Mouse (Mus musculus) forebrain, embryonic 11.5 days (tissue): ENCODE measurements at regions not wholly inside any gene's neighbourhood (a gene's known extent, or its start where the extent isn't known, plus 50 kb on each side); places are given as distances from the start of the nearest gene placed in this dataset.
A peak's percentile ranks its signal among the peaks of the same experiment; 100 is the strongest.

Experiments
- ATAC-seq: fragments of 200-750 bp; cut with Nextera tagmentation; replicated peaks from 2 replicates; pipeline ENCODE4 v1.8.0; 2017; ENCODE audit warnings: moderate TSS enrichment; ENCODE audit not compliant: low FRiP score
- DNase-seq: peaks from one replicate; pipeline ENCODE4 v3.0.0-alpha.2; 2017; ENCODE audit warnings: low spot score
- H3K27ac ChIP-seq: fragments of 300-500 bp; sonication (generic); 2 replicates; pipeline ENCODE4 v1.5.1; 2014; ENCODE audit warnings: low read depth, low read length
- H3K27me3 ChIP-seq: fragments of 300-500 bp; sonication (generic); 2 replicates; pipeline ENCODE4 v1.6.1; 2014; ENCODE audit warnings: mild to moderate bottlenecking, low read length, mixed read lengths; ENCODE audit not compliant: control insufficient read depth, insufficient read depth
- H3K36me3 ChIP-seq: fragments of 300-500 bp; sonication (generic); 2 replicates; pipeline ENCODE4 v1.6.1; 2014; ENCODE audit warnings: mild to moderate bottlenecking, low read length, moderate library complexity, mixed read lengths; ENCODE audit not compliant: control insufficient read depth, insufficient read depth
- H3K4me1 ChIP-seq: fragments of 300-500 bp; sonication (generic); replicated peaks from 2 replicates; pipeline ENCODE4 v1.6.1; 2014; ENCODE audit warnings: low read length, mixed read lengths; ENCODE audit not compliant: control insufficient read depth, insufficient read depth
- H3K4me2 ChIP-seq: fragments of 300-500 bp; sonication (generic); 2 replicates; pipeline ENCODE4 v1.6.1; 2014; ENCODE audit warnings: low read depth, mild to moderate bottlenecking, low read length, moderate library complexity, mixed read lengths; ENCODE audit not compliant: severe bottlenecking
- H3K4me3 ChIP-seq: fragments of 300-500 bp; sonication (generic); 2 replicates; pipeline ENCODE4 v1.5.1; 2014; ENCODE audit warnings: low read depth, low read length
- H3K9ac ChIP-seq: fragments of 300-500 bp; sonication (generic); 2 replicates; pipeline ENCODE4 v1.6.1; 2014; ENCODE audit warnings: low read length
- H3K9me3 ChIP-seq: fragments of 300-500 bp; sonication (generic); 2 replicates; pipeline ENCODE4 v1.6.1; 2016; ENCODE audit warnings: low read length, mixed read lengths; ENCODE audit not compliant: control insufficient read depth
- whole genome bisulfite sequencing: fragments of 180-500 bp; shearing (Covaris S2); extraction: QIAGEN DNeasy Blood & Tissue Kit; methylation state at CpG from one replicate; pipeline ENCODE4 v1.1.7; 2014; 5-methylcytosine and 5-hydroxymethylcytosine counted together

DNA sequence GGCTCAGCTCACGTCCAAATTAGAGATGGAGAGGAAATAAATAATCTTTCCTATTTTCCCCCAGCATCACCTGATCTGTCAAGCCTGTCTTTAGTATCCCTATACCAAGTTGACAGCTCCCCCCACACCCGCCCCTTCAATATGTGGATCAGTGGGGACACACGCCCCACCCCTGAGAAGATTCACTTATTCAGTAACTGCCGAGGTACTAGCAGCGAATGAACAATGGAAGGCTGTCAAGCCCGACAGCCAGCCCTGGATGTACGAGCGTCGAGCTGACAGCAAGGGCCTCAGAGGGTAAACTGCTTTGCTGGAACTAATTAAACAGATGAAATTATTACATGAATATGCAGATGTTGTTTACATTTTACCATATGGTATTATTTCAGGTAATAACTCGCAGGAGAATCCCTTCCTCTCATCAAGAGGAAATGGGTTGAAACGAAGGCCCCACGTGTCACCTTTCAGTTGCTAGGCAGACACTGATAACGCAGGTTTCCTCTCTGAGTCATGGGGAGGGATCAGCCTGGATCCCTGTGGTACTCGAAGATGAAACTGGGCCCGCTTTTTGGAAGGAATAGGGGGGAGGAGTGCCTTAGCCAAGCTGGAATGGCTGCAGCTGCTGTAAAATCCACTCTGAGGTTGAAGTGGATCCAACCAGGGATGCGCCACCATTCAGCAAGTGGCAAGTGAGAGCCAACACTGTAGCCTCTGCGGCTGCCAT, 319.7 kb downstream of the Nr2f2 start:
- H3K4me2 ChIP-seq, result no peak overlapping the region
- no peak overlapping the region for H3K27ac ChIP-seq
- H3K9me3 ChIP-seq, result no peaks in the 10 kb centered on the region
- no peaks in the 10 kb centered on the region for H3K27me3 ChIP-seq
- ATAC-seq (no peak), DNase-seq (no peak)
- H3K4me3 ChIP-seq, result no peak overlapping the region
- H3K36me3 ChIP-seq, result no peaks in the 10 kb centered on the region
- no peak overlapping the region for H3K9ac ChIP-seq
- no peaks in the 10 kb centered on the region for H3K4me1 ChIP-seq
- 66% methylated on average over 17 of the region's 17 CpGs for WGBS

DNA sequence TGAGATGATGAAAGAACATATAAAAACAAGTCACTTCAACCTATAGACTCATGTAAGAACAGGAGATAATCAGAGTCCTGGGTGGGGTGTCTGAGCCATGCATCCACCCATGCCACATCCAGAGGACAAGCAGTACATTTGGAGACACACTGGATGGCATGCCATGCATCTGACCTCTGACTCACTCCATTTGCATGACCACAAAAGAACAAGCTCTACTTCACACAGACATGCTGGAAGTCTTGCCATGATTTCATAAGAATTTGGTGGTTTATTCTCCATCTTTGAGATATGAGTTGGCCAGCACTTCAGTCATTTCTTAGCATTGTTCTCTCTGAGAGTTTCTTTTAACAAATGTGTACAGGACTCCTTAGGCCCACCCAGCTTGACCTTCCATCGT, 329.5 kb downstream of the Nr2f2 start:
- DNase-seq (no peak), ATAC-seq (no peak)
- no peak overlapping the region for H3K27ac ChIP-seq
- H3K9ac ChIP-seq, result no peak overlapping the region
- no peaks in the 10 kb centered on the region for H3K27me3 ChIP-seq
- H3K4me1 ChIP-seq, result no peaks in the 10 kb centered on the region
- H3K9me3 ChIP-seq, result no peaks in the 10 kb centered on the region
- no peak overlapping the region for H3K4me3 ChIP-seq
- H3K4me2 ChIP-seq, result no peak overlapping the region
- H3K36me3 ChIP-seq, result no peaks in the 10 kb centered on the region
- 93% methylated on average over 1 of the region's 1 CpGs for WGBS

GRCm38 (mm10) chr7:70032857-70033256, 333.7 kb downstream of the Nr2f2 start:
- DNase-seq, result no peak
- no peak for ATAC-seq
- H3K27me3 ChIP-seq, result no peaks in the 10 kb centered on the region
- no peak overlapping the region for H3K4me3 ChIP-seq
- H3K36me3 ChIP-seq, result no peaks in the 10 kb centered on the region
- no peak overlapping the region for H3K4me2 ChIP-seq
- H3K9ac ChIP-seq, result no peak overlapping the region
- no peaks in the 10 kb centered on the region for H3K9me3 ChIP-seq
- 94% methylated on average over 2 of the region's 2 CpGs for WGBS
- H3K4me1 ChIP-seq, result no peaks in the 10 kb centered on the region
- H3K27ac ChIP-seq, result no peak overlapping the region

GRCm38 (mm10) chr7:70029311-70029710, 337.2 kb downstream of the Nr2f2 start:
- H3K4me1 ChIP-seq, result no peaks in the 10 kb centered on the region
- H3K36me3 ChIP-seq, result no peaks in the 10 kb centered on the region
- no peaks in the 10 kb centered on the region for H3K9me3 ChIP-seq
- H3K4me2 ChIP-seq, result no peak overlapping the region
- H3K27me3 ChIP-seq, result no peaks in the 10 kb centered on the region
- H3K4me3 ChIP-seq, result no peak overlapping the region
- H3K27ac ChIP-seq, result no peak overlapping the region
- DNase-seq, result no peak
- H3K9ac ChIP-seq, result no peak overlapping the region
- ATAC-seq, result no peak
- 32% methylated on average over 2 of the region's 2 CpGs for WGBS

GRCm38 (mm10) chr7:70025527-70025926, 341.0 kb downstream of the Nr2f2 start:
- H3K27me3 ChIP-seq, result no peaks in the 10 kb centered on the region
- ATAC-seq (no peak), DNase-seq (no peak)
- H3K9me3 ChIP-seq, result no peaks in the 10 kb centered on the region
- H3K36me3 ChIP-seq, result no peaks in the 10 kb centered on the region
- no peak overlapping the region for H3K9ac ChIP-seq
- H3K27ac ChIP-seq, result no peak overlapping the region
- no peak overlapping the region for H3K4me2 ChIP-seq
- H3K4me1 ChIP-seq, result no peaks in the 10 kb centered on the region
- no peak overlapping the region for H3K4me3 ChIP-seq

- H3K4me2 ChIP-seq, result no peak overlapping the region
- H3K27ac ChIP-seq, result no peak overlapping the region
- no peaks in the 10 kb centered on the region for H3K9me3 ChIP-seq
- H3K4me3 ChIP-seq, result no peak overlapping the region
- no peak overlapping the region for H3K9ac ChIP-seq
- no peaks in the 10 kb centered on the region for H3K36me3 ChIP-seq
- ATAC-seq (no peak), DNase-seq (no peak)
- no peaks in the 10 kb centered on the region for H3K27me3 ChIP-seq
- no peaks in the 10 kb centered on the region for H3K4me1 ChIP-seq
Measured at GRCm38 (mm10) chr7:70016611-70017010, 349.9 kb downstream of the Nr2f2 start.

DNA sequence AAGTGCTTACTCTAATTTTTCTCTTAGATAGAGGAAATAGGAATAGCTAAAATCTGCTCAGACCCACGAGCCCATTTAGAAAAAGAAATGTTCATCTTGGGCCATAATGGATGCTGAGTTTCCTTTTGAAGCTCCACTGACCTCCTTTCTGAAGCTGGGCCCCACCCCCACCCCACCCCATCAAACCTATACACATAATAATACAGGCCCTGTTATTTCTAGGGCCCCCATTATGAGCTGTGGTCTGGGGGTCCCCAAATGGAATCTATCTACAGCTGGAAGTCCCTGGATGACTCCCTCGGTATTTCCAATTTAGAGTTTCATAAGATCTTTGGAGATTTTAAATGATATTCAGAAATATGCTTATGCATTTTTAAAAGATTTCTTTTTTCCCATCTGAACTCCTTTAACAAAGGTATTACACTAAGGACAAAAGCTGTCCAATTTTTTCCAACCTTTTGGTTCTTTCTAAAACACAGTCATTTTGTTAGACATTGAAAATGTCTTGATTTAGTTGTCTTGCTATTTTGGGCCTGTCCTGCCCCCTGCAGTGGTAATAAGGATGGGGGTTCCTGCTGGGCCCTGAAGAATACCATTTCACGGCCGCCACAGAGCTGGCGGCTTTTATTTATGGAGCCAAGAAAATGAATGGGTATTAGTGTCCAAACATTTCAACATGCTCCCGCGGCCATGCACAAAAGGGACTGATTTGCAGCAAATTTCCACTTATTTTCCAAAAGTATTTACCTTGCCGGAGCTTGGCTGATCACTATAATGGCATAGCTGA, 363.1 kb downstream of the Nr2f2 start:
- 0 out of 2 replicates have a peak, but pooled peaks have one; percentile 30 for ATAC-seq

DNA sequence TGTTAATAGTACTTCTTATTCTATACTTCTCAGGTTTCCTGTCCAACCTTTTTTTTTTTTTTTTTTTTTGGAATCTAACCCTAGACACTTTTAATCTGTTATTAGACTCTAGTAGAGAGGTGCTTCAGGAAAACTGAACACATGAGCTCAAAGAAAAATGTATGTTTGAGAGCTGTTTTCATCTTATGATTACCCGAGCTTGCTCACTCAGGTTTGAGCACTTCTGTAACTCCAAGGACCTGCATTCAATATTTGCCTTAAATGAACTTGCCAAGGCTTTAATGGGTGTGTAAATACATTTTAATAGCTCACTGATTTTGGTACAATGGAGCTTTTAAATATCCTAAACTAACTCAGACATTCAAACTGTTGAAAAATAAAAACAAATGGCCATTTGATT, 367.8 kb downstream of the Nr2f2 start:
- Histone ChIP-seq H3K27ac (no peak overlapping the region), H3K36me3 (no peaks in the 10 kb centered on the region), H3K9me3 (no peaks in the 10 kb centered on the region), H3K4me3 (no peak overlapping the region), H3K4me2 (no peak overlapping the region), H3K9ac (no peak overlapping the region), H3K27me3 (peaks cover 22% of the 10 kb centered on the region), H3K4me1 (peaks cover 7% of the 10 kb centered on the region; the same call in 1 of the 2 replicates)
- DNase-seq (no peak), ATAC-seq (no peak)
- WGBS, result 78% methylated on average over 1 of the region's 1 CpGs

More for the DNA sequence above, 363.1 kb downstream of the Nr2f2 start:
- WGBS, result 17% methylated on average over 8 of the region's 8 CpGs
- Histone ChIP-seq H3K4me3 (no peak overlapping the region), H3K36me3 (no peaks in the 10 kb centered on the region), H3K9ac (no peak overlapping the region), H3K9me3 (no peaks in the 10 kb centered on the region), H3K4me2 (no peak overlapping the region), H3K27ac (no peak overlapping the region; the same call in 1 of the 2 replicates), H3K27me3 (peaks cover 13% of the 10 kb centered on the region; the same call in 1 of the 2 replicates), H3K4me1 (0 out of 2 replicates have a peak, but pooled peaks cover 5% of the 10 kb centered on the region)
- DNase-seq, result no peak
